Mouse (Mus musculus) embryonic fibroblast, embryonic 13.5 days (primary cell): ENCODE data around the gene Slamf1. TPM values are rescaled to one million over a fixed set of nuclear protein-coding genes. Genes with fewer than 3 reads are reported as not detected.

Source experiments
- H3K27ac ChIP-seq: 2 replicates; pipeline ENCODE4 v1.5.1; 2012; ENCODE audit warnings: low read length, control low read depth, inconsistent platforms; ENCODE audit not compliant: insufficient read depth
- H3K4me1 ChIP-seq: 2 replicates; pipeline ENCODE4 v1.6.1; 2011; ENCODE audit warnings: low read length; ENCODE audit not compliant: control insufficient read depth, insufficient read depth
- H3K4me3 ChIP-seq: 2 replicates; pipeline ENCODE4 v1.5.1; 2011; ENCODE audit warnings: mild to moderate bottlenecking, control low read depth, low read length; ENCODE audit not compliant: insufficient read depth
- CTCF ChIP-seq: IDR thresholded peaks from 2 replicates; pipeline ENCODE4 v1.5.1; 2011; ENCODE audit warnings: mild to moderate bottlenecking, control low read depth, low read length, moderate library complexity, borderline replicate concordance; ENCODE audit not compliant: insufficient read depth
- POLR2A ChIP-seq: IDR thresholded peaks from 2 replicates; pipeline ENCODE4 v1.6.1; 2011; ENCODE audit warnings: low read depth, mild to moderate bottlenecking, control low read depth, low read length, moderate library complexity
- polyA plus RNA-seq: library from polyadenylated mRNA; stranded (reverse); fragments of >200 nt; gene quantifications from 2 replicates; pipeline ENCODE4 v1.2.4, GENCODE M21; 2011; ENCODE audit warnings: low read depth; ENCODE audit not compliant: missing spikeins, insufficient read length

Gene Slamf1
- polyA plus RNA-seq, result not detected in 2 replicates

GRCm38 (mm10) chr1:171766898-171767297, at the start of gene Slamf1:
Gene Slamf1, plus strand, starts transcription at chr1:171767127.
- no peak within 1 kb of the TSS for H3K4me3 ChIP-seq
- TF ChIP-seq CTCF, result no peak
- no peak for TF ChIP-seq POLR2A

DNA sequence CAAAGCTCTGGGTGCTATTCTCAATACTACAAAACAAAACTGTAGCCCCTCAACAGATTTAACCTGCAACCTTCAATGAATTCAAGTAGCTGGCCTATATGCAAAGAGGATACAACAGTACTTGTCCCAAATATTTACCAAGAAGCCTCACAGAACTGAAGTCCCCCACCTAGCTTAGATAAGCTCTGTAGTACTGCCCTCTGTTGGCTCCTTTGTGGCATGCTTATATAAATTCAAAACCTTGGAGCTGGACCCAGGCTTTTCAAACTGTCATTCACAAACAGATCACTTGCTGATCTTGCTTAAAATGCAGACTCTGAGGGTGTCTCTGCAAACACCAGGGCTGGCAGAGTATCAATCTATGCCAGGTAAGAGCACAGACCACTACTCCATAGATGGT, 35.7 kb upstream of the Slamf1 start:
- Histone ChIP-seq H3K4me1 (no peaks in the 10 kb centered on the region), H3K4me3 (no peak overlapping the region), H3K27ac (no peak overlapping the region)
- TF ChIP-seq POLR2A, result no peak
- TF ChIP-seq CTCF, result no peak

More at GRCm38 (mm10) chr1:171766898-171767297, at the start of gene Slamf1:
- no peak within 1 kb of the TSS for H3K27ac ChIP-seq
- H3K4me1 ChIP-seq, result no peaks in the 10 kb centered on the region

DNA sequence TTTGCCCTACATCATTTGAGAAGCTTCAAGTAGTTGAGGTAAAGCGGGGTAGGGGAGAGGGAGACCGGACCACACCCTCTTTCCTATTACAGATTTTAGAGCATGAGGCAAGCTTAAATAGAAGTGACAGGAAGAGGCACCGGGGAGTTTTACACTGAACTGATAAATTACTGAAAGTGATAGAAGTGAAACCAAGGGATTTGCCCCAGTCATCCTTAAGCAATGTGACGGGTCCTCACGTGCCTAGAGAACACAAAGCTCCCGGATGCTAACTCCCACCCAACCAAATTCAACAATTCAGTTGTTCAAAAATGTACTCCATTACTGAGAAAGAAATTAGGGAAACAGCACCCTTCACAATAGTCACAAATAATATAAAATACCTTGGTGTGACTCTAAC, 32.0 kb upstream of the Slamf1 start:
- TF ChIP-seq POLR2A (no peak), CTCF (no peak)
- Histone ChIP-seq H3K4me3 (no peak overlapping the region), H3K4me1 (no peaks in the 10 kb centered on the region), H3K27ac (no peak overlapping the region)

DNA sequence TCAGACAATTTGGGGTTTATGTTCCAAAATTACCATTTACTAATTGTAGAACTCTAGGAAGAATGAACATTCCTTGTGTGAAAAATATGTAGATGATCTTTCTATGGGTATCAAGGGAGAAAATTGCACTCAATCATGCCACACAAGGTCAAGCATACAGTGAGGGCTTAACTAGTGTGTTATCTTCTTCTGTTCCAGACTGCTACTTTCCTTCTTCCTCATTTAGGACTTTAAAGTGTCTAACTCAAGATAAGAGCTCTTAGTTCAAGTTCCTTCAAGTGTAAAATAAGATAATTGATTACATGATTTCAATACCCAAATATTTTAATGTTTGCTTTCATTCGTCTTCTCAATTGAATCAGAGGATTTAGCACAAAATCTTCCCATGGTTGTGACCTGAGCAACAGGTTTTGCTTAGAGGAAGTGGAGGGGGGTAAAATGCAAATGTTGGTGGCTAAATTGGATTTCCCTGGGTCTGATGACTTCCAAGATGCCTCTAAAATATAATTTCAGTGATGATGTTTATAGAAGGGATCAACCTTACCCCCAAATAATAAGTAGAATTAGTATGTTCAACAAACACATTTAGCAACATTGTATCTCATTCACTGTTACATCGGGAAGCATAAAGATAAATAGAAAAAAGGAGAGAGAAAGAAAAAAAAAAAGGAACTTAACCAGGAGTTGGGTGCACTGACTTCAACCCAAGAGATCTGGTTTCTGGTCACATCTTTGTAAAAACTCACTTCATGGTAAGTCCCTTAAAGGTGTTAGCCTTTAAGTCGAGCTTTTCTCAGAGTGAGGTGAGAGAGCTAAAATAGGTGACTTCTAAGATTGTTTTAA, 18.6 kb upstream of the Slamf1 start:
- H3K4me3 ChIP-seq, result no peak overlapping the region
- H3K27ac ChIP-seq, result no peak overlapping the region
- H3K4me1 ChIP-seq, result no peaks in the 10 kb centered on the region
- TF ChIP-seq CTCF (no peak), POLR2A (no peak)

DNA sequence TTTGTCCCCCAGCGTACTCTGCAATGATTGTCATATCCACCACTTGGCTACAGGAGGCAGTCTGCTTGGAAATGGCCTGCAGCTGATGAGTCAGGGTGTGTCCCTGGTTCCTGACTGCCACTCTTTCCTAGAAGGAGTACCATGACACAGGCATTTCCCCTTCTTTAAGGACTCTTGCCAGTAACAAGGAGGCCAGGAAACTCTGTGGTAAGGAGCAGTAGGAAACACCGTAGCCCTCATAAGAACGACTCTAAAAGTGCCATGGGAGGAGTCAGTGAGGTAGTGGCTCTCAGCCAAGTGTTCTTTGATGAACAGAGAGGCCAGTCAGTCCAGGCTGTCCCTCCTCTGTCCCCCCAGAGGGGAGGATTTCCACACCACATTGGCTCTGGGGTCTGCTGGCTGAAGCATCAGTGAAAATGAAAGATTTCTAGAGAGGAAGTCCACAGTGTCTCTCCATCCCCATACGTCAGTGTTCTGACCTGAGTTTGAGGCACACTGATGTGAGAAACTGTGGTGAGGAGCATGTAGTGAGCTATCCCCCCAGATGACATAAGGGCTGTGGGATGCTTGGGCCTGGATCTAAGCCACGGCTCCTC, 5.0 kb upstream of the Slamf1 start:
- Histone ChIP-seq H3K4me1 (no peaks in the 10 kb centered on the region), H3K27ac (no peak overlapping the region), H3K4me3 (no peak overlapping the region)
- TF ChIP-seq POLR2A (no peak), CTCF (no peak)

DNA sequence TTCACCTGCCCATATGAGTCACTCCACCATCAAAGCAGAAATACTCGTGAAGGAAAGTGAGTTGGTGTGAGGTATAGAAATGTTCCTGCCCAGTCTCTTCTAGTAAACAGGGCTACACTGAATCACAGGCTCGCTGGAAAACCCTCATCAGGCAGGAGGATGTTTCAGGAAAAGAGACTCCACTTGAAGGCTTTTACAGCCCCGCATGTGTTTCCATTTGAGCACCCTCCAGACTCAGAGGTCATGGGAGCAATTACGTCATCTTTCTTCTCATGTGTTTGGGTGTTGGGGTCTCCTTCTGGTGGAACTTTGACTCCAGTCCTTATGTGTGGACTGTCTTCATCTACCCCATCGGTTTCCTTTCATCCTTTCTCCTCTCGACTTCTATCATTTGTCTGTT, 4.1 kb downstream of the Slamf1 start:
- no peak for TF ChIP-seq POLR2A
- no peak for TF ChIP-seq CTCF
- no peaks in the 10 kb centered on the region for H3K4me1 ChIP-seq
- H3K27ac ChIP-seq, result no peak overlapping the region
- no peak overlapping the region for H3K4me3 ChIP-seq

- TF ChIP-seq CTCF (no peak), POLR2A (no peak)
- Histone ChIP-seq H3K27ac (no peak overlapping the region), H3K4me1 (no peaks in the 10 kb centered on the region), H3K4me3 (no peak overlapping the region)
These were observed 5.3 kb downstream of the Slamf1 start for GRCm38 (mm10) chr1:171772121-171772735.

DNA sequence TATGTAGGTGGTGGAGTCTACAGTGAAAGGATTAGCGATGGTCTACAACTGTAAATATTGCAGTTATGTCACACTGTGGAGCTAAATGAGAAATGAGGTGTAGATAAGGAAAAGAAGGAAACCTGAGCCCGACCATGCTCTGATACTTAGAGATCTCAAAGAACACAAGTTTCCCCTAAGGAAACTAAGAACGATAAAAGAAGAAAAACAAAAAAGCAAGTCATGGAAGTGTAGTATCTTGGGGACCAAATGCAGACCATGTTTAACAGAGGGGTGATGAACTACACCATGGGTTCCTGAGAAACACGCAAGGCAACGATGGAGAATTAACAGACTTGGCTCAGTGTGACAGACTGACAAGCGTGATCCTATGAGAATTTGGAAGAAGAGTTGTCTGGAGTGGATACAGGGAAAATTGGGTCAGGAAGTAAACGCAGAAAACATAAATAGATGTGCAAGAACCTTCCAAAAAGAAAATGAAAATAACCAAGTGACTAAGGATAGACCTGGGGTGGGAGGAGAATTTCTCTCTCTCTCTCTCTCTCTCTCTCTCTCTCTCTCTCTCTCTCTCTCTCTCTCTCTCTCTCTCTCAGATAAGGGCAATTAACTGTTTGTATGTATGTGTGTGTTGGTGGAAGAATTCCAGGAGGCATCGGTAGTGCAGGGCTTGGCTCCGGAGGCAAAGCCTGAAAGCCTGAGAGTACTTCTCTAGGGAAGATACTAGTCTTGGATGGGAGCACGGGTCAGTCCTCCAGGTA, 6.5 kb downstream of the Slamf1 start:
- no peak for TF ChIP-seq CTCF
- TF ChIP-seq POLR2A, result no peak

DNA sequence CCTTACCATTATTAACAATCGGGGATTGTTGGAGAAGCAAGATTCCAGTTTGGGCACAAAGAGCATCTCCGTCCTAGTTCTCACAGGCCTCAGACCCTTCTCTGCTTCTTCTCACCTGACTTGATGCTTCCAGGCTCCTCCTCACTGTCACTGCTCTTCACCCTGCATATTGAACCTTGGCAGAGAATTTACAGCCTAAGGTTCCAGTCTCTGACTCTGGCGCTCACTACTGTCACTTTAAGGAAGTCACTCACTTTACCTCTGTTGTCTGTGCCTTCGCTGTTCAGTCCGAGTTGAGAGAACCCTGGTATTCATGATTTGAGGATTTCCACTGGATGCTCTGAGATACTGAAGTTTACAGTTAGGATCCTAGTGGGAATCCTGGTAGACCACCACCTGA, 7.3 kb downstream of the Slamf1 start:
- no peak overlapping the region for H3K27ac ChIP-seq
- TF ChIP-seq POLR2A (no peak), CTCF (no peak)
- H3K4me1 ChIP-seq, result no peaks in the 10 kb centered on the region
- no peak overlapping the region for H3K4me3 ChIP-seq

More for the DNA sequence above, 6.5 kb downstream of the Slamf1 start:
- H3K4me1 ChIP-seq, result no peaks in the 10 kb centered on the region
- H3K27ac ChIP-seq, result no peak overlapping the region
- no peak overlapping the region for H3K4me3 ChIP-seq

DNA sequence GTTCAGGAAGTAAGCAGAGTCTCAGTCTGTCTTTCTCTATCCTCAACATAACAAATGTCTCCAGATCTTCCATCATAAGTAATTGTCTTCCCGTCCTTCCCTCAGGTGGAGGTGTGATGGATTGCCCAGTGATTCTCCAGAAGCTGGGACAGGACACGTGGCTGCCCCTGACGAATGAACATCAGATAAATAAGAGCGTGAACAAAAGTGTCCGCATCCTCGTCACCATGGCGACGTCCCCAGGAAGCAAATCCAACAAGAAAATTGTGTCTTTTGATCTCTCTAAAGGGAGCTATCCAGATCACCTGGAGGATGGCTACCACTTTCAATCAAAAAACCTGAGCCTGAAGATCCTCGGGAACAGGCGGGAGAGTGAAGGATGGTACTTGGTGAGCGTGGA, 7.8 kb downstream of the Slamf1 start:
- TF ChIP-seq CTCF, result no peak
- no peak for TF ChIP-seq POLR2A
- no peaks in the 10 kb centered on the region for H3K4me1 ChIP-seq
- H3K4me3 ChIP-seq, result no peak overlapping the region
- H3K27ac ChIP-seq, result no peak overlapping the region
